Mouse (Mus musculus) lung, embryonic 16.5 days (tissue): ENCODE measurements around the gene Pitpnm2. TPM values are rescaled to one million over a fixed set of nuclear protein-coding genes. Genes with fewer than 3 reads are reported as not detected.

ENCODE experiments used
- ATAC-seq: fragments of 200-750 bp; cut with Nextera tagmentation; 2 replicates; pipeline ENCODE4 v1.8.0; 2017; ENCODE audit warnings: low read depth, mild to moderate bottlenecking, moderate library complexity
- H3K27ac ChIP-seq: fragments of 300-500 bp; sonication (generic); 2 replicates; pipeline ENCODE4 v1.5.1; 2014; ENCODE audit warnings: mild to moderate bottlenecking, control low read depth, low read length
- H3K27me3 ChIP-seq: fragments of 300-500 bp; sonication (generic); 2 replicates; pipeline ENCODE4 v1.6.1; 2014; ENCODE audit warnings: low read depth, low read length, mixed read lengths; ENCODE audit not compliant: control insufficient read depth, insufficient read depth
- H3K36me3 ChIP-seq: fragments of 300-500 bp; sonication (generic); 2 replicates; pipeline ENCODE4 v1.6.1; 2014; ENCODE audit warnings: low read length; ENCODE audit not compliant: control insufficient read depth, insufficient read depth
- H3K4me1 ChIP-seq: fragments of 300-500 bp; sonication (generic); replicated peaks from 2 replicates; pipeline ENCODE4 v1.6.1; 2014; ENCODE audit warnings: low read length, mixed read lengths; ENCODE audit not compliant: control insufficient read depth, insufficient read depth
- H3K4me2 ChIP-seq: fragments of 300-500 bp; sonication (generic); 2 replicates; pipeline ENCODE4 v1.6.1; 2014; ENCODE audit warnings: low read depth, low read length, control low read depth
- H3K4me3 ChIP-seq: fragments of 300-500 bp; sonication (generic); 2 replicates; pipeline ENCODE4 v1.5.1; 2014; ENCODE audit warnings: mild to moderate bottlenecking, low read length, control low read depth
- H3K9ac ChIP-seq: fragments of 300-500 bp; sonication (generic); 2 replicates; pipeline ENCODE4 v1.6.1; 2014; ENCODE audit warnings: low read length, control low read depth
- H3K9me3 ChIP-seq: fragments of 300-500 bp; sonication (generic); 2 replicates; pipeline ENCODE4 v1.6.1; 2016; ENCODE audit warnings: low read length; ENCODE audit not compliant: control insufficient read depth
- WGBS: fragments of 180-500 bp; shearing (Covaris S2); extraction: QIAGEN DNeasy Blood & Tissue Kit; methylation state at CpG from one replicate; pipeline ENCODE4 v1.1.7; 2014; 5-methylcytosine and 5-hydroxymethylcytosine counted together
- polyA plus RNA-seq: library from polyadenylated mRNA; unstranded; fragments of >200 nt; fragmentation: Nextera tagmentation; extraction: Ambion mirVana; gene quantifications from 2 replicates; pipeline ENCODE4 v1.2.1, GENCODE M21; 2015

Pitpnm2 gene
- polyA plus RNA-seq, 1 experiment from 2014 or later, result 6.6 TPM

DNA sequence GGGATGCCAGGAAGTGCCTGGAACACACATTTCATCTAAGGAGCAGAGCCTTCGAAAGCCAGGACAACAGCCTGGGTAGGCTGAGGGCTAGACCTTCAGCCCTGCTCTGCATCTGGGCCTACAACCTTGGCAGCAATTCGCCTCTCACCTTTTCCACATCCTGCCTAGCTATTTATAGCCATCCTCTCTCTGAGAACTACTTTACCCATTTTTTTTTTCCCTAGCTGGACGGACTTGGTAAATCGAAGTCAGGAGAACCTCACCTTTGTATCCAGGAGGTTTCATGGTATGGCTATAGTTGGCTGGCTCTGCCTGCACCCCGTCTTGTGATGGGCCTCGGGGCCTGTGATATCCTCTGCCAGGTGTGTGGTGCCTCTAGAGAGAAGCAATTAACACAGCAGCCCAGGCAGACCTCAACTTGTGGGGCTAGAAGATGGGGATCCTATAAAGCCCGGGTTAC, 57.3 kb downstream of the Pitpnm2 start:
- no peak overlapping the region for H3K27ac ChIP-seq
- no peaks in the 10 kb centered on the region for H3K36me3 ChIP-seq

DNA sequence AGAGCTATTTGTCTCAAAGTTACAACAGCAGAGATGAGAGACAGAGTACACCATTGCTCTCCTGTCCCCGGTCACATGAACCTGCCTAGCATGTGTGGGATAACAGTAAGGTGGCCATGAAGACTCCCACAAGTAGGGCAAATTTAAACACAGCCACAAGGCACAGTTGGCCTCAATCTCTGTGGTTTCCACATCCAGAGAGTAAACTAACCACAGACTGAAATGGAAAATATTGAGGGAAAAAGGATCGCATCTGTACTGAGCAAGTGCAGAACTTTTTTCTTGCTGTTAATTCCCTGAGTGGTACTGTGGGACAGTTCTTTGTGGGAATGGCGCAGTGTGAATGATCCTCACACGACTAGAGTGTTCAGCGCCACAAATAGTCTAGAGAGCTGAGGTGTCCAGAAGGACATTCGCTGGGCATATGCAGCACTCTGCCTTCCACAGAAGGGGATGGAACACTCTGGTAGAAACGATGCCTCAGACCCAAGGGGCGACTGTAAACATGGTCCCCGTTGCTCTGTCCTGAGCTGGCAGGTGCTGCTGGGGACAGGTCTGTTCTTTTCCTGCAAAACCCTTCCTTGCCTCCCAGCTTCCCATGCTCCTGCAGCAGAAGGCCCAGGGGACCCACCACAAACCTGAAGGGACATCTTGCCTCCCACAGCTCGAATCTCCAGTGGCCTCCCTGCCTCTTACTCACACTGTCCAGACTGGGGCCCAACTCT, 59.3 kb downstream of the Pitpnm2 start:
- Histone ChIP-seq H3K27me3 (no peaks in the 10 kb centered on the region), H3K9me3 (no peaks in the 10 kb centered on the region), H3K9ac (no peak overlapping the region), H3K27ac (no peak overlapping the region), H3K4me3 (no peak overlapping the region), H3K36me3 (no peaks in the 10 kb centered on the region), H3K4me1 (peaks cover 17% of the 10 kb centered on the region), H3K4me2 (no peak overlapping the region)
- no peak for ATAC-seq
- 79% methylated on average over 10 of the region's 10 CpGs for WGBS

More for the DNA sequence above, 57.3 kb downstream of the Pitpnm2 start:
- Histone ChIP-seq H3K9ac (0 out of 2 replicates have a peak overlapping the region, but pooled peaks have one; percentile 6), H3K4me3 (no peak overlapping the region), H3K27me3 (no peaks in the 10 kb centered on the region), H3K4me2 (no peak overlapping the region), H3K9me3 (no peaks in the 10 kb centered on the region), H3K4me1 (peaks cover 7% of the 10 kb centered on the region)
- 67% methylated on average over 7 of the region's 7 CpGs for WGBS
- no peak for ATAC-seq

DNA sequence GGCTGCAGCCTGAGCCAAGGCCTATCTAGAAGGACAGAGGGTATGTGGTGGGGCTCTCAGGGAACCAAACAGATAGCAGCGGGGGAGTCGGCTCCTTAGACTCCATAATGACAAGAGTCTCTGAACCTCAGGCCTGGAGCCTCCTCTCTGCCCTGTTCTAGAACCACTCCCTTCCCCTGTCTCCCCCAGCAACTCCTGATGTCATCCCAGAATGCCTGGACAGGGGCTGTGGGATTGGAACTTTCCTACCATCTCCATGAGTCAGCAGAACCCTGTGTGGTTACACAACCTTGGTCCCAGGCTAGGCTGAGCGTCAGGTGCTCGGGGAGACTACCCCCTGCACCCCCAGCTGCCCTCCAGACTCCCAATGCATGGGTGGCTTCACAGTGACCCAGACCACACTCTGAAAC, 60.0 kb downstream of the Pitpnm2 start:
- H3K27ac ChIP-seq, result no peak overlapping the region
- no peak overlapping the region for H3K9ac ChIP-seq
- no peak overlapping the region for H3K4me3 ChIP-seq
- H3K4me1 ChIP-seq, result peaks cover 19% of the 10 kb centered on the region
- no peaks in the 10 kb centered on the region for H3K27me3 ChIP-seq
- H3K9me3 ChIP-seq, result no peaks in the 10 kb centered on the region
- no peaks in the 10 kb centered on the region for H3K36me3 ChIP-seq
- no peak overlapping the region for H3K4me2 ChIP-seq
- WGBS, result 94% methylated on average over 4 of the region's 4 CpGs
- no peak for ATAC-seq

DNA sequence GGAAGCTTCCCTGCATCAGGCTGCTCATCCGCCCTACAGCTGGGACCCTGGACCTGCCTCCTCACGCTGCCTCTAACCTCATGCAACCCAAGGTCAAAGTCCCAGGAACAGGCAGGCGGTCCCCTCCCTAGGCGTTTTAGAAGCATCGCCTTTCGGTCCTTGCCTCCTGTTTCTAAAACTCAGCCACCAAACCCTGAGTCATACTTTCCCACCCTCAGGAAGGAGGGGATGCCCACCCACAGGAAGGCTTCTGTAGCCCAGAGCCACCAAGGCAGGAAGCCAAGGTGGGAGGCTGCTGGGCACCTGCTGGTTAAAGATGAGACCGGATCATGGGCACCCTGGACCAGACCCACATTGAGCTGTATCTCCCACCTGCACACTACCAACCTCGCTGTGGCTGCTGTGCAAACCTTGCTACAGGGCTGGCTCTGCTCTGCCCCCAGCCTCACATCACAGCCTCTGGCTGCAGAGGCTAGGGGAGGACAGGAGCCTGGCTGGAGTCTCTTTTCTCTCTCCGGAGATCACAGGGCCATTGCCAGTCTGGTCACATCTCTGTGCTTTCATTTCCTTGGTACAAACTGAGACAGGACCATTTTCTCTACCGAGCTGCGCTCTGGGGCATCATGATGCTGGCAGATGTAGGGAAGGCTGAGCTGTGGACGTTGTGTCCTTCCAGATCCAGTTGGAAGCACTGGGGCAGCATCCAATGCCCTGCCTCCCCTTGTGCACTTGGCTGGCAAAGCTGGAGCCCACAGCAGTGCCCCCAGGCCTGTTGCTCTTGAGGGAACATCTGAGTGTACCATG, 61.9 kb downstream of the Pitpnm2 start:
- Histone ChIP-seq H3K9ac (peak overlapping the region; percentile 54), H3K9me3 (no peaks in the 10 kb centered on the region), H3K27ac (peak overlapping the region; percentile 31), H3K4me1 (peaks cover 19% of the 10 kb centered on the region), H3K36me3 (no peaks in the 10 kb centered on the region), H3K27me3 (no peaks in the 10 kb centered on the region), H3K4me3 (no peak overlapping the region), H3K4me2 (peak overlapping the region; percentile 32)
- no peak for ATAC-seq
- WGBS, result 63% methylated on average over 12 of the region's 12 CpGs

DNA sequence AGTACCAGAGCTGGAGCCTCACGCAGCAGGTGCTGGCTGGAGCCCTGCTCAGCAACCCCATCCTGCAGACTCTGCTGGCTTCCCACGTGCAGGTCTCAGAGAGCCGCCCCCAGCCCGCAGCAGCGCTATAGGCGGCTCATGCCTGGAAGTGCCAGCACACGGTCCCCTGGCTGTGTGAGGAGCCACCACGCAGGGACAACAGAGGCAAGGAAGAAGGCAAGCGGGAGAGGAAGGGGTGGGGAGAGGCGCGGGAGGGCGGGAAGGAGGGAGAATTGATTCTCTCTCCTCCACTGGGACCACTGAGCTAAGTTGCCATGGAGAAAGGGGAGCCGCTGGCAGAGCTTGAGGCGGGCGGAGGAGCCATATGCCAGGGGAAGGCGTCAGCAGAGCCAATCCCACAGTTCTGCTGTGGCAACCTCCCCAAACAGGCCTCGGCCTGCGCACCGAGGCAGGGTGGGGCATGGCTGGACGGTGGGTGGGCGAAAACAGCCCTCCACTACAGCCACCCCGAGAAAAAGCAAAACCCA, 62.5 kb downstream of the Pitpnm2 start:
- no peaks in the 10 kb centered on the region for H3K9me3 ChIP-seq
- no peak overlapping the region for H3K4me3 ChIP-seq
- H3K9ac ChIP-seq, result peak overlapping the region; percentile 54
- 23% methylated on average over 21 of the region's 22 CpGs for WGBS
- H3K4me2 ChIP-seq, result peak overlapping the region; percentile 32
- H3K4me1 ChIP-seq, result peaks cover 19% of the 10 kb centered on the region
- peak; percentile 47 for ATAC-seq
- H3K27me3 ChIP-seq, result no peaks in the 10 kb centered on the region
- no peaks in the 10 kb centered on the region for H3K36me3 ChIP-seq
- H3K27ac ChIP-seq, result peak overlapping the region; percentile 22

DNA sequence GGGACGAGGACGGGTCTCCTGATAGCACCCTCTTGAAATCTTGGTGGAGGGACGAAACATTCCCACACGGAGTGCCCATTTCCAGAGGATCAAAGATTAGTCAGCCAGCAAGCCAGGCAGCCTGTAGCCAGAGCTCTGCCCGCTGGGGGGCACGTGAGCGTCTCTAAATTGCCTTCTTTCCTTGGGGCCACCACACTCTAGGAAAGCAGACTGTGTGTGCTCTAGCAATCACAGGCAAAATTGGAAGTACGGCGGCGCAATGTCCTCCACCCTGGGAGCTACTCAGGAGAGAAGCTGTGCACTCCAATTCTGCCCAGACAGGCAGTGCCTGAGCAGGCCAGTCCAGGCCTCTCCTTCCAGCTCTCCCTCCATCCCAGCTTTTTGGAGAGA, 63.1 kb downstream of the Pitpnm2 start:
- H3K4me1 ChIP-seq, result peaks cover 19% of the 10 kb centered on the region
- H3K9me3 ChIP-seq, result no peaks in the 10 kb centered on the region
- H3K36me3 ChIP-seq, result no peaks in the 10 kb centered on the region
- H3K27me3 ChIP-seq, result no peaks in the 10 kb centered on the region
- no peak overlapping the region for H3K4me3 ChIP-seq
- peak; percentile 58; the same call in 1 of the 2 replicates for ATAC-seq
- 63% methylated on average over 10 of the region's 10 CpGs for WGBS
- H3K9ac ChIP-seq, result peak overlapping the region; percentile 54; the same call in 1 of the 2 replicates
- H3K27ac ChIP-seq, result no peak overlapping the region
- H3K4me2 ChIP-seq, result peak overlapping the region; percentile 32

DNA sequence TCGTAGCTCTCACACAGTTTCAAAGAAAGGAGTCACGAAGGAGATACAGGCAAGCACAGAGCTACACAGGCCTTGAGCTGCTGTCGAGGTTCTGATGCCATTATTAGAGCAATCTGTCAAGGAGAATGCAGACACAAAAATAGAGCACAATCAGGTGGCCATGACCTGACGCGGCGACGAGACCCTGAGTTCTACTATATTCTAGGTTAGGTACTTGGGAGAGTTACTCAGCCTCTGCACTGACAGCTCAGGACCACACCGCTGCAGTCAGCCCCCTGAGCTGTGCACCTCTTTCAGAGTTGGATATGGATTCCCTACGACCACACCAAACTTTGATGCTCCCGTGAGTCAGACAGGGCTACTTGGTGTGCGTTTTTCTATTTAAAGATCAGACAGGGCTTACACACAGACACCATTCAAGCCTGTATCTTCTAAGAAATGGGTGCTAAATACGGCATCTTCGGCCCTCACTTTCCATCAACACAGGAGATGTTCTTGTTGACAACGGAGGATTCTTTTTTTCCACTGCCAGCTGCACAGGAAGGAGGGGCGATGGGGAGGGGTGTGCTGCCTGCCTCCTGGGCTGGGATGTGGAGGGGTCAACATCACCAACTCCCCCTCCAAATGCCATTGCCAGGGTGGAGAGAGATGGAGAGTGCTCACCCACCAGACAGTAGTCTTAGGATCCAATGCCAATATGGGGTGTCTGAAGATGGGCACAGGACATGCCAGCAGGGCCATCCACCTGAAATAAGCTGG, 63.7 kb downstream of the Pitpnm2 start:
- H3K27ac ChIP-seq, result no peak overlapping the region
- 0 out of 2 replicates have a peak overlapping the region, but pooled peaks have one; percentile 54 for H3K9ac ChIP-seq
- H3K9me3 ChIP-seq, result no peaks in the 10 kb centered on the region
- H3K36me3 ChIP-seq, result no peaks in the 10 kb centered on the region
- H3K27me3 ChIP-seq, result no peaks in the 10 kb centered on the region
- peaks cover 19% of the 10 kb centered on the region for H3K4me1 ChIP-seq
- 77% methylated on average over 15 of the region's 15 CpGs for WGBS
- ATAC-seq, result no peak
- H3K4me2 ChIP-seq, result no peak overlapping the region
- no peak overlapping the region for H3K4me3 ChIP-seq

DNA sequence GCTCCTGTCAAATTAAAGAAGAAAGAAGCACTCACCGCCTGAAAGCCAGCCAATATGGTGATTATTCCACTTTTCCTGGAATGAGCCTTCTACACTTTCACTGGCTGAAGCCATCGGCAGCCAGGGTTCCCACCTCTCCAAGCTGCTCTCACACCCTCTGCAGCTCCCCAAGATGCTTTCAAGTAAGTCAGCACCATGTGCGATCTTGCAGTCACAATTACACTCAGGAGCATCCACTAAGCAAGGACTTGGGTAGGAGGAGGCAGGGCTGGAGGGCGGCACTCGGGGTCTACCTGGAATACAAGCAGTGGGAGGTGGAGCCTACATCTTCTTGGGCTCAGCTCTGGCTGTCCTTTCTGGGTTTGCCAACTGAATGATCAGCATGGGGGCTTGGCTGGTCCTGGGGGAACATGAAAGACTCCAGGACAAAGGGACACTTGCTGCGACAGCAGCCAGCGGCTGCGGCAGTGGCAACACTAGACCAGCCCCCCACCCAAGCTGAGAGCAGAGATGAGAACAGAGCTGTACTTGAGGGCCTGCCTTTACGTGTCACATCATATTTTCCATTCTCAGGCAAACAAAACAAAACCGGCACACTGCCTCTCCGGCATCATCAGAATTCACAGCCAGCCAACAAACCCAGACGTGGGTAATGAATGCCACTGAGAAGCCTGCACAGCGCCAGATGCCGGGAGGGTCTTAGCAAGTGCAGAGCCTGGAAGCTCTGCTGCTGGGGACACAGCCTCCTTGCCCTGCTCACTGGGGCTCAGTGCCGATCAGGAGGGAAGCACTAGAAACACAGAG, 64.5 kb downstream of the Pitpnm2 start:
- H3K4me2 ChIP-seq, result no peak overlapping the region
- H3K9ac ChIP-seq, result 0 out of 2 replicates have a peak overlapping the region, but pooled peaks have one; percentile 14
- no peaks in the 10 kb centered on the region for H3K27me3 ChIP-seq
- no peak overlapping the region for H3K4me3 ChIP-seq
- 50% methylated on average over 15 of the region's 15 CpGs for WGBS
- no peaks in the 10 kb centered on the region for H3K9me3 ChIP-seq
- H3K4me1 ChIP-seq, result peaks cover 19% of the 10 kb centered on the region
- H3K36me3 ChIP-seq, result no peaks in the 10 kb centered on the region
- no peak overlapping the region for H3K27ac ChIP-seq
- no peak for ATAC-seq
